Mouse (Mus musculus) stomach, postnatal 0 days (tissue): ENCODE measurements around the gene Erg.

Experiments used
- CTCF ChIP-seq: IDR thresholded peaks from 2 replicates; pipeline ENCODE4 v1.5.1; 2016; ENCODE audit warnings: antibody characterized with exemption, low read depth, mild to moderate bottlenecking, moderate library complexity
- EP300 ChIP-seq: optimal IDR thresholded peaks from 2 replicates; pipeline ENCODE3; 2016; ENCODE audit warnings: antibody characterized with exemption

- TF ChIP-seq CTCF: no peak
- TF ChIP-seq EP300: no peak
These were observed 147.4 kb downstream of the Erg start for GRCm38 (mm10) chr16:95438848-95439540.
